Mouse (Mus musculus) midbrain, embryonic 13.5 days (tissue): ENCODE results near the gene Cdkal1. TPM values are rescaled to one million over a fixed set of nuclear protein-coding genes. Genes with fewer than 3 reads are reported as not detected.

Source experiments
- ATAC-seq: fragments of 200-750 bp; cut with Nextera tagmentation; 2 replicates; pipeline ENCODE4 v1.8.0; 2017; ENCODE audit warnings: mild to moderate bottlenecking, moderate TSS enrichment, moderate library complexity
- H3K27ac ChIP-seq: fragments of 300-500 bp; sonication (generic); 2 replicates; pipeline ENCODE4 v1.5.1; 2015; ENCODE audit warnings: inconsistent platforms, mild to moderate bottlenecking, moderate library complexity
- H3K27me3 ChIP-seq: fragments of 300-500 bp; sonication (generic); 2 replicates; pipeline ENCODE4 v1.6.1; 2015; ENCODE audit warnings: mild to moderate bottlenecking, inconsistent platforms
- H3K36me3 ChIP-seq: fragments of 300-500 bp; sonication (generic); 2 replicates; pipeline ENCODE4 v1.6.1; 2015; ENCODE audit warnings: mild to moderate bottlenecking, inconsistent platforms
- H3K4me1 ChIP-seq: fragments of 300-500 bp; sonication (generic); replicated peaks from 2 replicates; pipeline ENCODE4 v1.6.1; 2015; ENCODE audit warnings: inconsistent platforms
- H3K4me2 ChIP-seq: fragments of 300-500 bp; sonication (generic); replicated peaks from 2 replicates; pipeline ENCODE4 v1.6.1; 2015; ENCODE audit warnings: moderate library complexity, mild to moderate bottlenecking, inconsistent platforms
- H3K4me3 ChIP-seq: fragments of 300-500 bp; sonication (generic); replicated peaks from 2 replicates; pipeline ENCODE4 v1.5.1; 2015; ENCODE audit warnings: mild to moderate bottlenecking, inconsistent platforms
- H3K9ac ChIP-seq: fragments of 300-500 bp; sonication (generic); replicated peaks from 2 replicates; pipeline ENCODE4 v1.6.1; 2015; ENCODE audit warnings: mild to moderate bottlenecking, inconsistent platforms
- H3K9me3 ChIP-seq: fragments of 300-500 bp; sonication (generic); 2 replicates; pipeline ENCODE4 v1.6.1; 2016; ENCODE audit warnings: mild to moderate bottlenecking, inconsistent platforms
- WGBS: fragments of 180-500 bp; shearing (Covaris S2); methylation state at CpG from one replicate; pipeline ENCODE4 v1.1.7; 2015; 5-methylcytosine and 5-hydroxymethylcytosine counted together
- polyA plus RNA-seq: library from polyadenylated mRNA; unstranded; fragments of >200 nt; fragmentation: Nextera tagmentation; extraction: Ambion mirVana; gene quantifications from 2 replicates; pipeline ENCODE4 v1.2.1, GENCODE M21; 2015

The Cdkal1 gene
- polyA plus RNA-seq, 1 experiment from 2014 or later = 21.8 TPM

GRCm38 (mm10) chr13:29588693-29589092 is 266.8 kb downstream of the Cdkal1 start:
- H3K4me2 ChIP-seq = no peak overlapping the region
- peaks cover 7% of the 10 kb centered on the region for H3K9me3 ChIP-seq
- H3K4me1 ChIP-seq = peaks cover 4% of the 10 kb centered on the region
- H3K9ac ChIP-seq = no peak overlapping the region
- H3K36me3 ChIP-seq = 0 out of 2 replicates have a peak, but pooled peaks cover 3% of the 10 kb centered on the region
- H3K4me3 ChIP-seq = no peak overlapping the region
- 93% methylated on average over 4 of the region's 4 CpGs for WGBS
- H3K27me3 ChIP-seq = no peaks in the 10 kb centered on the region
- no peak overlapping the region for H3K27ac ChIP-seq
- ATAC-seq = no peak

GRCm38 (mm10) chr13:29581762-29582700 is 273.4 kb downstream of the Cdkal1 start:
- H3K9ac ChIP-seq = no peak overlapping the region
- H3K27ac ChIP-seq = no peak overlapping the region
- peaks cover 5% of the 10 kb centered on the region; the same call in 1 of the 2 replicates for H3K4me1 ChIP-seq
- no peak overlapping the region for H3K4me3 ChIP-seq
- no peak overlapping the region for H3K4me2 ChIP-seq
- 79% methylated on average over 9 of the region's 9 CpGs for WGBS
- no peaks in the 10 kb centered on the region for H3K27me3 ChIP-seq
- no peaks in the 10 kb centered on the region for H3K9me3 ChIP-seq
- no peaks in the 10 kb centered on the region for H3K36me3 ChIP-seq
- no peak for ATAC-seq

- WGBS = 83% methylated on average over 7 of the region's 7 CpGs
- no peak overlapping the region for H3K9ac ChIP-seq
- 0 out of 2 replicates have a peak, but pooled peaks cover 4% of the 10 kb centered on the region for H3K9me3 ChIP-seq
- no peaks in the 10 kb centered on the region for H3K36me3 ChIP-seq
- H3K4me1 ChIP-seq = peaks cover 5% of the 10 kb centered on the region; the same call in 1 of the 2 replicates
- H3K27ac ChIP-seq = no peak overlapping the region
- H3K4me2 ChIP-seq = no peak overlapping the region
- H3K27me3 ChIP-seq = no peaks in the 10 kb centered on the region
- no peak for ATAC-seq
- no peak overlapping the region for H3K4me3 ChIP-seq
These were observed 274.7 kb downstream of the Cdkal1 start for GRCm38 (mm10) chr13:29580780-29581179.

- no peak overlapping the region for H3K4me2 ChIP-seq
- no peak overlapping the region for H3K27ac ChIP-seq
- peaks cover 5% of the 10 kb centered on the region; the same call in 1 of the 2 replicates for H3K4me1 ChIP-seq
- no peaks in the 10 kb centered on the region for H3K27me3 ChIP-seq
- 80% methylated on average over 3 of the region's 3 CpGs for WGBS
- no peaks in the 10 kb centered on the region for H3K36me3 ChIP-seq
- no peak overlapping the region for H3K9ac ChIP-seq
- H3K4me3 ChIP-seq = no peak overlapping the region
- ATAC-seq = no peak
- 0 out of 2 replicates have a peak, but pooled peaks cover 4% of the 10 kb centered on the region for H3K9me3 ChIP-seq
These were observed 275.5 kb downstream of the Cdkal1 start for GRCm38 (mm10) chr13:29580009-29580408.

- Histone ChIP-seq H3K9me3 (0 out of 2 replicates have a peak, but pooled peaks cover 4% of the 10 kb centered on the region), H3K27ac (no peak overlapping the region), H3K27me3 (no peaks in the 10 kb centered on the region), H3K36me3 (no peaks in the 10 kb centered on the region), H3K9ac (no peak overlapping the region), H3K4me3 (no peak overlapping the region), H3K4me2 (no peak overlapping the region), H3K4me1 (peaks cover 5% of the 10 kb centered on the region; the same call in 1 of the 2 replicates)
- WGBS = 72% methylated on average over 3 of the region's 3 CpGs
- no peak for ATAC-seq
These were observed 276.9 kb downstream of the Cdkal1 start for GRCm38 (mm10) chr13:29578621-29579020.

GRCm38 (mm10) chr13:29574784-29575183 is 280.7 kb downstream of the Cdkal1 start:
- Histone ChIP-seq H3K27ac (no peak overlapping the region), H3K27me3 (no peaks in the 10 kb centered on the region), H3K4me1 (no peaks in the 10 kb centered on the region; the same call in 1 of the 2 replicates), H3K4me3 (no peak overlapping the region), H3K4me2 (no peak overlapping the region), H3K9ac (no peak overlapping the region), H3K36me3 (no peaks in the 10 kb centered on the region), H3K9me3 (0 out of 2 replicates have a peak, but pooled peaks cover 4% of the 10 kb centered on the region)
- 68% methylated on average over 1 of the region's 1 CpGs for WGBS
- no peak for ATAC-seq

GRCm38 (mm10) chr13:29572477-29572876 is 283.0 kb downstream of the Cdkal1 start:
- Histone ChIP-seq H3K27ac (no peak overlapping the region), H3K4me3 (no peak overlapping the region), H3K27me3 (no peaks in the 10 kb centered on the region), H3K9me3 (0 out of 2 replicates have a peak, but pooled peaks cover 4% of the 10 kb centered on the region), H3K4me2 (no peak overlapping the region), H3K36me3 (no peaks in the 10 kb centered on the region), H3K4me1 (no peaks in the 10 kb centered on the region), H3K9ac (no peak overlapping the region)
- WGBS = 89% methylated on average over 2 of the region's 2 CpGs
- ATAC-seq = no peak

GRCm38 (mm10) chr13:29565710-29566109 is 289.8 kb downstream of the Cdkal1 start:
- H3K4me1 ChIP-seq = peaks cover 7% of the 10 kb centered on the region

GRCm38 (mm10) chr13:29559188-29559587 is 296.3 kb downstream of the Cdkal1 start:
- Histone ChIP-seq H3K9me3 (no peaks in the 10 kb centered on the region), H3K4me2 (no peak overlapping the region), H3K9ac (no peak overlapping the region), H3K27me3 (no peaks in the 10 kb centered on the region), H3K4me3 (no peak overlapping the region), H3K4me1 (peaks cover 5% of the 10 kb centered on the region), H3K27ac (no peak overlapping the region), H3K36me3 (no peaks in the 10 kb centered on the region)
- ATAC-seq = no peak
- WGBS = 70% methylated on average over 3 of the region's 3 CpGs

More at GRCm38 (mm10) chr13:29565710-29566109, 289.8 kb downstream of the Cdkal1 start:
- Histone ChIP-seq H3K36me3 (no peaks in the 10 kb centered on the region), H3K4me3 (no peak overlapping the region), H3K27me3 (no peaks in the 10 kb centered on the region), H3K4me2 (no peak overlapping the region), H3K9ac (no peak overlapping the region), H3K27ac (0 out of 2 replicates have a peak overlapping the region, but pooled peaks have one; percentile 7), H3K9me3 (no peaks in the 10 kb centered on the region)
- WGBS = 48% methylated on average over 5 of the region's 5 CpGs
- ATAC-seq = 0 out of 2 replicates have a peak, but pooled peaks have one; percentile 43

GRCm38 (mm10) chr13:29555160-29555785 is 300.2 kb downstream of the Cdkal1 start:
- Histone ChIP-seq H3K4me2 (no peak overlapping the region), H3K27ac (no peak overlapping the region), H3K4me1 (peaks cover 5% of the 10 kb centered on the region), H3K9ac (no peak overlapping the region), H3K4me3 (no peak overlapping the region), H3K9me3 (no peaks in the 10 kb centered on the region), H3K36me3 (no peaks in the 10 kb centered on the region), H3K27me3 (no peaks in the 10 kb centered on the region)
- ATAC-seq = 0 out of 2 replicates have a peak, but pooled peaks have one; percentile 27
- 87% methylated on average over 9 of the region's 9 CpGs for WGBS

GRCm38 (mm10) chr13:29553792-29554191 is 301.7 kb downstream of the Cdkal1 start:
- Histone ChIP-seq H3K4me1 (no peaks in the 10 kb centered on the region; the same call in 1 of the 2 replicates), H3K9ac (no peak overlapping the region), H3K9me3 (no peaks in the 10 kb centered on the region), H3K27ac (no peak overlapping the region), H3K4me3 (no peak overlapping the region), H3K36me3 (no peaks in the 10 kb centered on the region), H3K4me2 (no peak overlapping the region), H3K27me3 (no peaks in the 10 kb centered on the region)
- no peak for ATAC-seq
